Mouse (Mus musculus) yolk sac, embryonic 10.5 days (tissue): Measurements from ENCODE around the gene Ppp1r3d.

Source experiments
- DNase-seq: peaks from one replicate; pipeline ENCODE4 v3.0.0-alpha.2; 2017; ENCODE audit warnings: low spot score

Ppp1r3d gene

DNA sequence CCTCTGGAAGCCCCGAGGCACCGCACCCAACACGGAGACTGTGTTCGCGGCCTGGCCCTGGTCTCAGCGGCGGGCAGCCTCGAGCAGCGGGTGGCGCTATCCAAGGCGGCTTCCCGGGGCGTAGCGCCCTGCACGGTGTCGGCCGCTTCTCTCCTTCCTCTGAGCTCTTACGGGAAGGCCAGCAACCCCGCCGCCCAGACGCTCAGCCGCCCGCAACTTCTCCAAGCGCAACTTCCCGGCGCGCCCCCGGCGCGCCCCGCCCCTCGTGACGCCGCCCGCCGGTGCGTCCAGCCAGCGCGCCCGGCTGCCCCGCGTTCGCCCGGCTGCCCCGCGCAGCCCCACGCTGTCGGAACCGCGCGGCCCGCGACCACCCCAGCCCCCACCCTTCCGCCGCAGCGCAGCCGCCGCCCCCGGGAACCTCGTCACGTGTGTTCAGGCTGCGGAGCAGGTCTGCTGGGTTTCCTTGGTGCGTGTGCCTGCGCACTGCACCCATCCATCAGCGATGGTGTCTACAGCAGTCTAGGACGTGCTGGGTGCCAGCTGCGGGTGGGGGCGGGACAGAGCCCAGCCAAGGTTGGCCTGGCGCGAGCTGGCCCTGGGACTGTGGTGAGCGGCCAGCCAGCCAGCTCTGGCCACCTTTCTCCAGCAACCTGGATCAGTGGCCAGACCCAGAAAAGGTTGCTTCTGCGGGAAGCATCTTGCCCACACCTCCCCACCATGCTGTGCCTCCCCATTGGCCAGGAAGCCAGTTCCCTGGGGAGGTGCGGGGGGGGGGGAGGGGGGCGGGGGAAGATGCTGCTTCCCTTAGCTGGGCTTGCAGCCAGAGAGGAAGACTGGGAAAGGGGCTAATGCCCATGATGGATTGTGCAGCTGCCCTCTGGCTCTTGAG is at the start of gene Ppp1r3d, which contains the start of gene Fam217b:
Ppp1r3d (minus strand) TSS at position 212 of the 889 bp plus-strand sequence.
Fam217b (plus strand) TSS at position 264 of the 889 bp plus-strand sequence.
- peak; percentile 64 for DNase-seq

DNA sequence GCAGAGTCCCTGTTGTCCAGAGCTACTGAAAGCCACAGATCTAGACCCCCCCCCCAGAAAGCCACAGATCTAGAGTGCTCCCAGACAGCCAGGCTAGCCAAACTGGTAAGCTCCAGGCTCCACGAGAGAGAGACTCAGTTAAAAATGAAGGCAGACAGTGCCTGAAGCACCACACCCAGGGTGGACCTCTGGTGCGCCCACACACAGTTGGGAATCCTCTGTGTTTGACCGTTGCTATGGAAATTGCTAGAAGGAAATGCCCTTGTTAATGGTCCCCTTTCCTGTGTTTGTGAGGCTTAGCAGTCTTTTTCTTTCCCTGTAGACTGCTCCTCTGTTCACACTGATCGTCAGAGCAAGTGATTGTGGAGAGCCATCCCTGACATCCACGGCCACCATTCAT is 46.1 kb upstream of the Ppp1r3d start:
- DNase-seq: no peak

DNA sequence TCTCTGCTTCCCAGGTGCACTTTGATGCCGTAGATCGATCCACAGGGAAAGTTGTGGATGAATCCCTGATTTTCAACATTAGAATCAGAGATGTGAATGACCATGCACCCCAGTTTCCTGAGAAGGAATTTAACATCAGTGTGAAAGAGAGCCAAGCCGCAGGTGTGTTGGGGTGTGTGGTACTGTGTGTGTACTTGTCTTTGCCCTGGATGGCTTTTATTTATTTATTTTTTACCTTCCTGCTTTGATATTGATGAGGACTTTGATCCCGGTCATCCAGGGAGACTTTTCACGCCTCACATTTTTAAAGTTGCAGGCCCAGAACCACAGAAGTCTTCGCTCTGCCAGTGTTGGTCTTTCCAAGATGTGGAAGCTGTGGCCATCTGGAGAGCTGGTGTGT is 43.1 kb upstream of the Ppp1r3d start:
- DNase-seq: no peak

DNA sequence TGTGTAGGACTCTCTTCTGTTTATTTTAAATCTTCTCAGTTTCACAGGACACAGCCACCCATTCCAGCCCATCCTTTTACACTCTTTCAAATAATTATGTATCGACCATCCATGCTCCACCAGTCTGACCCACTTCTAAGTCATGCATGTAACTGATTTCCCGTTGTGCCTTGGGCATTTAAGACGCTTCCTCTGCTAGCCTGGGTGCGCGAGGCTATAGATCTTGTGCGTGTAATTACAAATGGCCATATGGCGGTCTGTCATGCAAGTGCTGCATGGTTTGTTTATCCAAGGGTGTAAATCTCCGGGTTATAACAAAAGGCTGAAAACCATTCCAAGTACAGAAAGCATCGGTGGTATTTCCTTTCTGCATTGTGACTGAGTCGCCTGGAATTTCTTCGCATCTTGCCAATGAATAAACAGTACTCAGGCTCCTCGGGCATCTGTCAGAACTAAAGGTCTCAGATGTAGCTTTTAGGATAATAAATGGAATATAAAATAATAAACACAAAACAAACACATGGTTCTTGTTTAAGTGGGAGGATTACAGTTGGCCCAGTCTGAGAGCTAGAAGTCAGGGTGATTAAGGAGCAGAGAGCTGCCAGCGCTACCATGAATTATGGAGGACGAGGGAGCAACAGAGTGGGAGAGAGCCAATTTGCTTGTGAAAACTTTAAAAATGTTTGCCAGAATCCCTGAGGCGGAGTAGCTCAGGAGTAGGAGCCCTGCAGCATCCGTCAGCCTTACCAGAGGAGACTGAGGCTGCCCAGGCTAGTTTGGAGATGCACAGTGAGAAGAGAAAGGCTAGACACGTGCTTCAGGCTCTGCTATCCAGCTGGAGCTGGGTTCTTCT is 40.6 kb upstream of the Ppp1r3d start:
- peak; percentile 20 for DNase-seq

DNA sequence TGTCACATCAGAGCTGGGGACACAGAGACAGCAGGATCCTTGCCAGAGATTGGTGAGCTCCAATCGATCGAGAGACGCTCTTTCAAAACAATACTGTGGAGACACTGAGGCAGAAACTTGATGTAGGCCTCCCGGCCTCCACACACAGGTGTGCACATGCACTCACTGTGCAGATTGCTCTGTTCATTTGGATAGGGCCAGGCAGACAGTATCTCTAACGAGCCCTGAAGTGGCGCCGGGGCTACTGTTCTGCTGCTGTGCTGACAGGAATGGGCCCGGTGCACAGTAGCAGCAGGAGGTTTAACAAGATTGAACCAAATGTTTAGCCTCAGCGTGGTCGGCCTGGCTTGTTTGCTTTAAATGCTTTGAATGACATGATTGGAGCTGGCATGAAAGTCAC is 36.7 kb upstream of the Ppp1r3d start:
- no peak for DNase-seq

GRCm38 (mm10) chr2:178450236-178450635 is 36.0 kb upstream of the Ppp1r3d start:
- no peak for DNase-seq

DNA sequence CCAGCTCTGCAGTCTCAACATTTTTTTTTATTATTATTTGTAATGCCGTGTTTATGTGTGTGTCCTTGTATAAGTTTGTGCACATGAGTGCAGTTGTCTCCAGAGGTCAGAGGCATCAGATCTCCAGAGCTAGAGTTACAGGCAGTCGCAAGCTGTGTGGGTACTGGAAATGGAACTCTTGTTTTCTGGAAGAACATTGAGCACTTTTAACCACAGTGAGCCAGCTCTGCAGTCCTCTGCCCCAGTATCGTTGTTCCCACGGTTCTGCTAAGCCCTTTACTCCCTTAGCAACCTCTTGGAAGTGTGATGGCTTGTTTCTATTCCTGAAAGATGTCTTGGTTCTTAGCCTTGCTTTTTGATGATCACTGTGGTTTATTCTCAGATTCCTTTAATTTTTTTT is 35.1 kb upstream of the Ppp1r3d start:
- DNase-seq: no peak

GRCm38 (mm10) chr2:178437311-178437710 is 23.0 kb upstream of the Ppp1r3d start:
- no peak for DNase-seq

GRCm38 (mm10) chr2:178433903-178434302 is 19.6 kb upstream of the Ppp1r3d start:
- DNase-seq: no peak

DNA sequence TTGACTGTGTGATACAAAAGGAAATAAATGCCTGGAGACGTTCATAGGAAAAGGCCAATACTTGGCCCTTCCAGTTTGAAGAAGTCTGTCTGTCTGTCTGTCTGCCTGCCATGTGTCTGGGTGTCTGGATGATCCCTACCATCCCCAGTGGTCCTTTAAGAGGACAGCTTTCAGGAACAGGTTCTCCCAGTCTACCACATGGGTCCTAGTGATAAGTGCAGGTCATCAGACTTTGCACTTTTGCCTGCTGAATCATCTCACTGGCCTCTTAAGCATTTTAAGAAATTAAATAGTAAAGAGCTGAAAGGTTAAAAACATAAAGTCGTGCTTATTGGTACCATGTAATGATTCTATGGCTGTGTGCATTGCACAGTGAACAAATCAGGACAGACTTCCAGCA is 19.2 kb upstream of the Ppp1r3d start:
- DNase-seq: no peak

DNA sequence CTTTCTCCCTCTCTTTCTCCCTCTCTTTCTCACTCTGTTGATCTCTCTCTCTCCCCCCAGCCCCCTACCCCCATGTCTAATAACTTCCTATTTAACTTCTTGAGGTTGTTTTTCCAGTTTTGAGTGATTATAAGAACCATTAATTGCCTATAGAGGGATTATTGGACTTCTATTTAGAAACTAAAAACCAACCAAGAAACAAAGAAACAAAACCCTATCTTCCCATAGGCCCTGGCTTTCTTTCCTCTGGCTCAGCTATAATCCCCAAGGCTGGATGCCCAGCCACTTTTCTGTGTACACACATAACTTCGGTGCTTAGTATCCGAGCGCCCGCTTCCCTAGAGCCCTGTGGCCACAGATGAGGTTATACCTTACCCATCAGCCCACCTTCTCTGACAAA is 16.0 kb upstream of the Ppp1r3d start, which contains the start of gene Cdh26:
Cdh26 (plus strand) TSS at position 301 of the 400 bp plus-strand sequence.
- DNase-seq: no peak

GRCm38 (mm10) chr2:178429426-178429825 is 15.2 kb upstream of the Ppp1r3d start:
- no peak for DNase-seq

DNA sequence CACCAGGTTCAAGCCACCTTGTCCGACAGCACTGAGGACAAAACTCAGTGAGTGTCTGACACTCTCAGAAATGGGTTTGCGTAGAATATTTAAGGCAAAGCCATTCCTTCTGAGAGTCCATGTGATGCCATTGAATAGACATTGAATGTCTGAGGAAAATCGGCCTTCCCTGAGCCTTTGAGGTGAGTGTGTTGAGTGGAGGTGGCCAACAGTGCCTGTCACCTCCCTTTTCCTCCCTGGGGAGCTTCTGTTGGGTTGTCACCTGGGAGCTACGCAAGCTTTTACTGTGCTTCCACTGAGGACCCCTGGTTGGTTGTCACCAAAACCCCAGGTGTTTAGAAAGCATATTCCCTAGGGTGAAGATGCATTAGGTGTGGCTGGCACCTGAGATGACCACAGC is 14.4 kb upstream of the Ppp1r3d start:
- DNase-seq: no peak

DNA sequence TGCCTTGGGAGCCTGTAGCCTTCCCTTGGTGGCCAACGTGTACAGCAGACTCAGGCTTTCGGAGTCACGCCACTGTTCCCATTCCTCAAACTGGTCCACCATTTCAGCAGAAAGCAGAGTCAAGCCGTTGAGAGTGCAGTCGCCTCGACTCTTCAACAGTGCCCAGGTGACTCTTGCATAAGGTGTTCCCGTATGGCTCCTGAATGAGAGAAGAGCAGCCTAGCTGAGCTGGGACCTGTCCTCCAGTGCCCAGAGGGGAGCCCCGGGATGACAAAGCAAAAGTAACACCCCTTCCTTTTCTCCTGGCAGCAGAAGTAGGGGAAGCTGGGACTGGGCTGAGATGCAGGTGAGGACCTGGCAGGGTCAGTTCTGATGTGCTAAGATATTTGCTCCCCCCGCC is 13.9 kb upstream of the Ppp1r3d start:
- DNase-seq: no peak

GRCm38 (mm10) chr2:178427181-178427580 is 12.9 kb upstream of the Ppp1r3d start:
- DNase-seq: no peak

- no peak for DNase-seq
Measured at GRCm38 (mm10) chr2:178426229-178426628, 12.0 kb upstream of the Ppp1r3d start.

- DNase-seq: no peak
Measured at GRCm38 (mm10) chr2:178423223-178423622, 9.0 kb upstream of the Ppp1r3d start.

DNA sequence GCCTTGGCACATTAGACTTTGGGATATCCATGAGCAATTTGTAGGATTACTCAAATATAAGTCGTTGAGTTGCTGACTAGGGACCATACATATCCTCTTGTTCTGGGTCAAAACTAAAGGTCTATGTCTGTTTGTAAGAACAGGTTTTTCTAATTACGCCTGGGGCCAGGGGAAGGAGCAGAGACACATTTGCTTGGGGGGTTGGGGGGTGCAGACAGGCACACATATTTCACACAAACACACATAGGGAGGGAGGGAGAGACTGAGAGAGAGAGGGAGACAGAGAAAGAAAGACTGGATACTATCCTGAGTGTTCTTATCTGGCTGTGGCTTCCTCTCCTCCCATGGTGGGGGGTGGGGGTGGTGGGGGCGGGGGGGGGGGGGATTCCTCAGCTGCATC is 7.9 kb upstream of the Ppp1r3d start:
- DNase-seq: peak; percentile 26

GRCm38 (mm10) chr2:178421603-178422002 is 7.3 kb upstream of the Ppp1r3d start:
- DNase-seq: no peak

- DNase-seq: no peak
Measured at GRCm38 (mm10) chr2:178420576-178420975, 6.3 kb upstream of the Ppp1r3d start.

- DNase-seq: peak; percentile 0
Measured at GRCm38 (mm10) chr2:178416970-178417369, 2.7 kb upstream of the Ppp1r3d start.

GRCm38 (mm10) chr2:178416427-178416826 is 2.2 kb upstream of the Ppp1r3d start:
- DNase-seq: peak; percentile 0

GRCm38 (mm10) chr2:178415150-178415448 is 827 bp upstream of the Ppp1r3d start:
- no peak for DNase-seq
